Mouse (Mus musculus) lung, postnatal 14 days (tissue): Measurements from ENCODE around the gene Sparcl1.
A peak's percentile ranks its signal among the peaks of the same experiment; 100 is the strongest.

Experiments used
- DNase-seq: peaks from one replicate; pipeline ENCODE4 v3.0.0; 2021

The Sparcl1 gene

DNA sequence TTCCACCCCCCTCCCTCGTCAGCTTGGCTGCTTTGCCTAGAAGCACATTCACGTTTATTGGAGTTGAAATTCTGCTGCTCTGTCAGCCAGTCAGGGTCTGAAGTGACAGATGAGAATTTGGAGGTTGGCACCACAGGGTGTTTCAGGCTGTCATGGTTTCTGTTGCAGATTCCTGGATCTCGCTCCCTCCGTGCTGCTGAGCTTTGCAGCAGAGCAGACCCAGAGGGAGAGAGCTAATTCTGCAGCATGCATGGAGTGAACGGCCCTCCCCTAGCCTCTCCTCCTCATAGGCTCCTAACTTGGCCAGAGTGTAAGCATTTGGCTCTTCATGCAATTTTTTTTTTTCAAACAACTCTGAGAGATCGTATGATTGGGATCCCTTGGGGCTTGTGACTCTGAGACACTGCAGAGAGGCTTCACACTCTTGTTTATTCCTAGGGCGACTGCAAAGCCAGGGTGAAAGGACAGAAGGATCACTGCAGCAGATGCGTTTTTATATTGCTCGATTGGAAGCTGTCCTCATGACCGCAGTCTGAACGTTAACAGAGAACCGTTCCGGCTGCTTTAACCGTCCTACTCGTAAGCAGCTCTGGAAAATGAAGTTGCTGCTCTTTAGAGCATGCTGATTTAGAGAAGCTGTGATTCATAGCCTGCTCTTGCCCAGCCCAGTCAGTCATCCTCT is at the start of gene Sparcl1:
Sparcl1 (minus strand) TSS at position 243 of the 682 bp plus-strand sequence.
- DNase-seq, result peak; percentile 39

DNA sequence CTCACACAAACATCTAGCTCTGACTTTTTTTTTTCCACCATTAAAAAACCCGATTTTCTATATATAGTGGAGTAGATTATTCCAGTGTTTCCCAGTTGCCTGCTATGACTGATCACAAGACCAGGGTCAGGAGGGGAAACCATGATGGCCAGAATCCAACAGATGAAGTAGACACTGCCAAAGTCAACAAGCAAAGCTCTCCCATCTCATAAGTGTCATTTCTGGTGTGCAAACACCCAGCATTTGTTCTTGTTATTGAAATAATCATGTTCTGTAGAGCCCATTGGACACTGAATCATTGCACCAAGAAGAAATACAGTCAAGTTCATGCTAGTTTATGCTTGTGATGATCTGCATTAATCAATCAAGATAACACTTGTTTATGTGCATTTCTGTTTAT is 47.9 kb upstream of the Sparcl1 start:
- peak; percentile 47 for DNase-seq

DNA sequence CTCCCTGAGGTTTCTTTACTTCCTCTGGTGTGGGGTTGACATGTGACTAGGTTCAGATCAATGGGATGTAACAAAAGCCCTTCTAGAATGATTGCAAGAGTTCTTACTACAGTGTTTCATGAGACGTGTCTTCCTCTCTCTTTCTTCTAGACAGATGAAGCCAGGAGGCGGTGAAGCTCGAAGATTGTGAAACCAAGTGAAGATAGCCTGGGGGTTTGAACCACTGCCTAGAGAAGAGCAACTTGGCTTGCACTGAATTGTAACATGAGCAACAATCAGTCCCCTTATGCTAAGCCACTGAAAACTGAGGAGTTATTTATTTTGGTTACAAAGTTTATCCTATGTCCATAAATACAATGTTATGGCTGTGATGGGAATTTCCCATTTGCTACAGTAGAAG is 47.0 kb upstream of the Sparcl1 start:
- DNase-seq, result no peak

DNA sequence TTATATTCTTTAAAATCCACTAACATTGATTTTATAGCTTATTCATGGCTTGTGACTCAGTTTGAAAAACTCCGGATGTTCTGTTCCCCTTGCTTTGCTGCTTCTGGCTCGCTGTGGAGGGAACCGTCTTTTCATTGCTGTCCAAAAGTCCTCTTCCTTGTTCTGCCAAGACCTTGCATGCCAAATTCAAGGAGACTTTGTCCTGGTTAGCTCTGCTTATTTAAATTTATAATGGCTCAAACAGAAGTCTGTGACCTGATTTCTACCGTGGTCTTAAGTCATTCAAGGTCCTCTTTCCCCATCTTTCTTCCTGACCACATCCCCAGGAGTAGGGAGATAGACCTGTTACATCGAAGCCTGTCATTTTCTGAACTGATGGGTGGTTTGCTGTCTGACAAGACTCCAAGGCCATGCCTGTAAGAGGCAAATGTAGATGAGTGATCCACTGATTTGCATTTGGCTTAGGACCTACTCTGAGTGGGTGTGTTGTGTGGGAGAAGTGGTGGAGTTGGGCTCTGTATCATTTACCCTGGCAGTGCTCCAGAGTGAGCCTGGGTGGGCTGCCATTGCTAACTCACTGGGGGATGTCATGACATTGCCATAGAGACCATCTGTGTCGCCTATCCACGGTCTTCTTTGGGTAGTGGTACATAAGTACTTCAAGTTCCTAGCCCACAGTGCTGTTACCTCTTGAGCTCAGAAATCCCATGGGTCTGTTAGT is 45.0 kb upstream of the Sparcl1 start:
- DNase-seq, result no peak

- DNase-seq, result no peak
Measured at GRCm38 (mm10) chr5:104157701-104158100, 44.2 kb upstream of the Sparcl1 start.

DNA sequence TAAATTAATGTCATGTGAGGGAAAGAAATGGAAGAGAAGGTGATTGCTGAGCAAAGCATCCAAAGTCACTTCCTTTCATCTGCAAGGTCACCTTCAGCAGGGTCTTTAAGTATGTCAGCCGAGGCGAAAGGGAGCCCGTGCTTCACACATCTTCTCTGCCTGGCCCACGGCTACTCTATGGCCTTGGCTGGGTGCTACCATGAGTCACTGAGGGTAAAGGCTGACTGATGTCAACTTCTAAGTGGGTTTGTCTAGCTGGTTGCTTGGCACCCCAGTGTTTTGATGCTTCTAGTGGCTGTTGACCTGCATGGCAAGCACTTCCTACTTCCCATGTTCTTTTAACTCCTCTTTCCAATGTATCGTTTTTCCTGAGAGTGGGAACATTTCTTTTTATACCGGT is 36.7 kb upstream of the Sparcl1 start:
- DNase-seq, result no peak

- DNase-seq, result peak; percentile 13
Measured at GRCm38 (mm10) chr5:104149349-104149748, 35.8 kb upstream of the Sparcl1 start.

DNA sequence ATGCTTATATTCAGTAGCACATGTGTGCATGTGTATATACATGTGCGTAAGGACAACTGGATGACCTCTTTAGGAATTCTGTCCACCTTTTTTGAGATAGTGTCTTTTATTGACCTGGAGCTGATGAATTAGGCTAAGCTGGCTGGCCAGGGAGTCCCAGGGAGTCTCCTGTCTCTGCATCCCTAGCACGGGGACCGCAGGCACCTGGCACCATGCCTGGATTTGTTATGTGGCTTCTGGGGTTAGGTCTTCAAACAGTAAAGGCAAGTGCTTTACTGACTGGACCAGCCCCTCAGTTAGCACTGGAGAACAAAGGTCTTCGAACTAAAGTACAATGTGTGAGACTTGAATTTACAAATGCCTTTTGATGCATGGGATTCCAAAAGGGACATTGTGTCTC is 30.5 kb upstream of the Sparcl1 start:
- no peak for DNase-seq

GRCm38 (mm10) chr5:104141067-104141466 is 27.5 kb upstream of the Sparcl1 start:
- no peak for DNase-seq

DNA sequence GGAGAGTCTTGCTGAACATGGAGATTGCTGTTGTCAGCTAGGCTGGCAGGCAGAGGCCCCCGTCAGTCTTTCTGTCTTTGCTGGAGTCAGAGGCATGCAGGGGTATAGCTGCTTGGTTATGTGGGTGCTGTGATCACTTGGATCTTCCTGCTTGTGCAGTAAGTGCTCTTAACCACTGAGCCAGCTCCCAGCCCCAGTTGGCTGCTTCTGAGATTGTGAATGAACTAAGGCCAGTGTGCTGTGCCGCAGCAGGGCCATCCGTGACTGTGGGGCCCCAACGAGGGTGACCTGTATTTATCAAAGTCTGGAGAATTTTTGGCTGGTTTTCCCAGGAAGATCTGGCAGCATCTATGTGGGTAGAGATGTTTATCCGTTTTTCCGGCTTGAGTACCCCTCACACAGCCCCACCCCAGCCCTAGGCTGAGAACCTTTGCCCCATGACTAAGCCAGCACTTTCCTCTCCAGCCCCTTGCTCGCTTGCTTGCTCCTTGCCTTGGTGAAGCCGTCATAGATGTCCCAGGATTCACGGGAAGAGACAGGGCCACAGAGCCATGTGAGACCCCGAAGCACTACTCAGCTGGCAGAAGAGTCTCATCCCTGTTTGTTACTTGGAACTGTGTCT is 24.5 kb upstream of the Sparcl1 start:
- DNase-seq, result no peak

- no peak for DNase-seq
Measured at GRCm38 (mm10) chr5:104133752-104134151, 20.2 kb upstream of the Sparcl1 start.

DNA sequence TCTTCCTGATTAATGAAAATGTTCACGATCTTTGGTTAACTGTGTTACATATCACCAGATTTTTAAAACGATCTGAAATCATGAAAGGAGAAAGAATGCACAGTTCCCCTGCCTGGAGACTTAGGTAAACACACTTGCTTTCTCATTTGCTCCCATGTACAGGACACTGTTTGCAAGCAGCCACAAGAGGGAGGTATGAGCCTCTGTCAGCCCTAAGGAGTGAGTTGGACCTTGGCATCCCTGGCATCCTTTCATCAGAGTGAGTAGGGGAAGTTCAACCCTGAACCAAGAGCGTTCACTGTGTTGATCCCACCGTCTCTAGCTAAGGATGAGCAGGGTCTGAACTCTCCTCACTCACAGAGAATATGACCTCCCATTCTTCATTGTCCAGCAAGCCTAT is 18.0 kb upstream of the Sparcl1 start:
- peak; percentile 52 for DNase-seq

DNA sequence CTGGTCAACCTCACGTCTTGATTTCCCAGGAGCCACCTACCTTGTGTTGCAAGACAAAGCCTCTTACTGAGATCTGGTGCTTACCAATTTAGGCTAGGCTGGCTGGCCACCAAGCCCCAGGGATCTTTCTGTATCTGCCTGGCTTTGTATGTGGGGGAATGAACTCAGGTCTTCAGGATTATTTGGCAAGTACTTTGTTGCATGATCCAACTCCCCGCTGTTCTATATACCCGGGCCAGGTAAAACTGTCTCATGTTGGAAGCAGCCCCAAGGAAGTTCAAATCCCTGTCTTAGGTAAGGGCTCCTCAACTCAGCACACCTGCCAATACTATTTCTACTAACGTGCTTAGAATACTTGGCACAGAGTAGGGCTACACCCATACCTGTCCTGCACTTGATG is 17.4 kb upstream of the Sparcl1 start:
- DNase-seq, result no peak

DNA sequence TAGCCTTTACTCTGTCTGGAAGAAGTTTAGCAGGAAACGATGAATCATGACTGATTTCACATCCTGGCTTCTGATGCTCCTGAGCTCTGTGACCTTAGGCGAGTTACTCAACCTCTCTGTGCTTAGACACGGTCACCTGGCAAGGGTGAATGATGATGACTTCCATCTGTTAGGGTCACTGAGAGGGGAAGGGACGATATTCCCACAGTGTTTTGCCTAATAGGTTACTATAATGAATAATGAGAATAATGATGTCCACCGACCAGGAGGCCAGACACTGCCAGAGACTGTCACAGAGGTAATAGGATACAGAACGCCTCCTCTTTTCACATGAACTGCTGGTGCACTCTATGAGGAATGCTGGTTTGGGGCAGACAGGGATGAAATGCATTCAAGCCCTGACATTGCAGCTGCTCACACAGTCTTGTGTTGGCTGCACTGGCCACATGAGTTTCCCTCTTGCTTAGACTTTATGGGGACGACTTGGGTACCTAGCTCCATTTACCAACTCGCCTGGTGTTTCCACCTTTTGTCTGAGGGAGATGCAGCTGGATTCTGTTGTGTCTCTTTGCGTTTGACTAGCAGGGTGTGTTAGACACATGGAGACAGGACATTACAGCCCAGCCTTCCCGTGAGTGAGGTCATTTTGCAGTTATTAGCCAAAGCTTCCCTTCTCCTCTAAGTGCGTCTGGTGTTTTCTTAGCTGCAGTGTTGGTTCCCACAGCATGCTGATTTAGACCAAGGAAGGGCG is 14.9 kb upstream of the Sparcl1 start:
- DNase-seq, result no peak

DNA sequence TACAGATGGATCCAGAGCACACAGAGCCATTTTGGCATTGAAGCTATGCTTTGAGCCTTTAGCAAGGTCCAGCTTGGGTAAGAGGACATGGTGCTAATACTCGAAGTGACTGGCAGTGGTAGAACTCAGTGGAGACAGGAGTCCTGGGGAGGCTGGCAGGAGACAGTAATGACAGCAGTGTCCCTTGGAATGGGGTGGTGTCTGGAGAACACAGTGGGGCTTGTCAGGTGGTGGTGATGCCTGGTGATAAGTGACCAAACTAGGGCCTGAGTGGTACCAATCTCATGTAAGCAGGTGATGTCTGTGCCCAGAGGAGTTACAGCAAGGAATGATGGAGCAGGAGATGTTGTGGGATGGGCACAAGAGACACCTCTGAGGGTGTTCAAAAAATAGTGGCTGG is 13.8 kb upstream of the Sparcl1 start:
- no peak for DNase-seq

GRCm38 (mm10) chr5:104126561-104127320 is 13.2 kb upstream of the Sparcl1 start:
- DNase-seq, result no peak

GRCm38 (mm10) chr5:104124016-104124658 is 10.6 kb upstream of the Sparcl1 start:
- DNase-seq, result no peak

GRCm38 (mm10) chr5:104115890-104116289 is 2.4 kb upstream of the Sparcl1 start:
- peak; percentile 75 for DNase-seq

- peak; percentile 87 for DNase-seq
Measured at GRCm38 (mm10) chr5:104115118-104115517, 1.6 kb upstream of the Sparcl1 start.

DNA sequence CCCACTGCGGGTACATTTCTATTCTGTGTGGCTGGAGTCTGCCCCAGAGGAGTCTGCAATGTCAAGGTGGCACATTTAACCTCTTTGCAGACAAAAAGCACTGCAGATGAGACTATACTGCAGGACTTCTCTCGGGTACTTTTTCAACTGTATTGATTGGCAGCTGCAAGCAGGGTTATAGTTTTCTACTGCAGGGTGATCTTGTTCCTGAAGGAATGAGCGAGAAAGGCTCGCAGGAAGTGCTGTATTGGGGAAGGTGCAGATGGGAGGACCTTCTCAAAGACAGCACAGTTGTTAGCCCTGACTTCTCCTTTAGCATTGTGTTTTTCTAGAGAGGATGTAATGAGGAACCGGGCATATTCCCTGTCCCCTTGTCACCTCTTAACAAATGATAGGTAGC is 1.0 kb downstream of the Sparcl1 start:
- no peak for DNase-seq

DNA sequence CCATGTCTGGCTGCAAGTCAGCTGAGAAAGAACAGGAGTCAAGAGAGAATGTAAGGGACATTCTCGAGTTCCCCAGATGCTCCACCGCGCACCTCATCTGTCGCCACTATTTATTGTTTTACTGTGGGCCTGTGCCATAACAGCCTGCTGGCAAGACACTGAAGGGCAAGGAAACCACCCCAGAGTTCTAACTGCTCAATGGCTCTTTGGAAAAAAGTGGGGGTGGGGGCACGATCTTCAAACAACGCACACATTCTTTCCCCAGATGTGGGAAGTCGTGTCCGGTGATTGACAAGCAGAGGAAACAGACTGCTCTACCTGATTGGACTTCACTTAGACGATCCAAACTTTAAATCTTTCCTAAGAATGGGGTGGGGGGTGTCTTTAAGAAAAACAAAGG is 1.5 kb downstream of the Sparcl1 start:
- peak; percentile 25 for DNase-seq
